Mouse (Mus musculus) lung, postnatal 10 days (tissue): ENCODE results near the gene Olfr401.
"Not testable (repeated sequence)": the region's sequence is repeated elsewhere in the genome, so short reads cannot be mapped to it uniquely, and the experiment has no call there.

Experiments used
- DNase-seq: peaks from one replicate; pipeline ENCODE4 v3.0.0; 2021

Olfr401 gene

DNA sequence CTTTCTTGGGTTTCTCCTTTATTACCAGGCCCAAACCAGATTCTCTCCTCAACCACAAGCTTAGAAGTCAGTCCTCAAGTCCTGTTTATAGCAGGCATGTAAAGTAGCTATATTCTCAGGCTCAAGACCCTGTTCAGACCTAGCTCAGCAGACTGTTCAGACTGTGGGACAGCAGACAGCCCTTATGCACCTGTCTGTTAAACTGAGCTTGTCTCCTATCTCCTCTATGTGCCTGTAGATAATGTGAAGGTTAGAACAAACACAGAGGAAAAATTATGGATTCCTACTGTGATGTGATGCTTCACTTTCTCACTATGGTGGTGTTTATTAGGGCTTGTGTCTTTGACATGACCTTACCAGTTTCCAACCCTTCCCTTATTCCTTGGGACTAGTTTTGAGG is at the start of gene Olfr401:
Gene Olfr401, plus strand, starts transcription at position 301 of the 400 bp plus-strand sequence.
- no peak for DNase-seq

DNA sequence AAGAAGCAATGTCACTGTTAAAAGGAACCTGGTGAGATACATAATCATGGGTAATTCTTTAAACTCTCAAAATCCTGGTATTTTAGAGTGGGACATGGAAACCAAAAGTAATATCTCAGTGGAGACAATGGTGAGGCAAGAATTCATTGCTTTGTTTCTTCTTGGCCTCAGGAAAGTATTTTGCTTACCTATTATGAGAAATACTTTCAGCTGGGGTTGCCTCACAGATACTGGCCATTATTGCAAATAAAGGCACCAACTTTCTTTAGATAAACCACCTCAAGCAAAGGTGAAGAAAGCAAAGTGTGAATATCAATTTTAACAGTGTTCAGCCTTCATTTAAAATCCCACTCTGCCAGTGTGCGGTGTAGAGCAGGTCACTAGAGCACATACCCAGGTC is 43.9 kb upstream of the Olfr401 start, which contains the start of gene Zfp616:
Gene Zfp616, plus strand, starts transcription at position 301 of the 400 bp plus-strand sequence.
- no peak for DNase-seq

DNA sequence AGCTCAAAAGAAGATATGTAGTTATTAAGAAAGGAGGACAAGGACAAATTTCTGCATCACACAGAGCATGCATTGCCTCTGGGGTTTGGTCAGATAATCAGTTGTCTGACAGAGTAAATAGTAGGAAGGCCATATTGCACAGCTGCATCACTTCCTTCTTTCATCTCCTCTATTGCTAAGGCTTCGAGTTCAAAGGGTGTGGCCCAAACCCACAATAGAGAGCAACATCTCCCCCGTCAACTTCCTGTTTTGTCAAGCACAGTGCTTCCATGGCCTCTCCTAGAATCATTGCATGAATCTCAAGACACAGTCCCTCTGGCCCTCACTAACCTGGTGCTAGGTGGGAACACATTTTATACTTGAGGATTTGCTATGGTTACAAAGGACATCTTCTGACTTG is 12.8 kb upstream of the Olfr401 start:
- DNase-seq = no peak

DNA sequence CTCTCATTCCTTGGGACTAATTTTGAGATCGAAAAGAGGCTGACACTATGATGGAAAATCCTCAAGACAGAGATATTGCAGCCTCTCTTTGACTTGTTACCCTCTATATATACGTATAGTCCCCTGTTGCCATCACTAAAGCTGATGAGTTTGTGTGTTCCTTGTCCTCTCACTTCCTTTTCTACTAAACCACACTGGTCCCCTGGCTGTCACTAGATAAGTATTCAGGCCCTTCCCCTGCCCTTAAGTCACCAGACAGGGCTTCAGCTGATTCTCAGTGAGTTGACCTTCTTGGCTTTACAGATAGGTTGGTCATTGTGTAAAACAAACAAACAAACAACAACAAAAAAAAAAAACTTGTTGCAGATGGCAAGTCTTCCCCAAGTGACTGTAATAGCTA is 12.0 kb upstream of the Olfr401 start:
- DNase-seq = no peak

DNA sequence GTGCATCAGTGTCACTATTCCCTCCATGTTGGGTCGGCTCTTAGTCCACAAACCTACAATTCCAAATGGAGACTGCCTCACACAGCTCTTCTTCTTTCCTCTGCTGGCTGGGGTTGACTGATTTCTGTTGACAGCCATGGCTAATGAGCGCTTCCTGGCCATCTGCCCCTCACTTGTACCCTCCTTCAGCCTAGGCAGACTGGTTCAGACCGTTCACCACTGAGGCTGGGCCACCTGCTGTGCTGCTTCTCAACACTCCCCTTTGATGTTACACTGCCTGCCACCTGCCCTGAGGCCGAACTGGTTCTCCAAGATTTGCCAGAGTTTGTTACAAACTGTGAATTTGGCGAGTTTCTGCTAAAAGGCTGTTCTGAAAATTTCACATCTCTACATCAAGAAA is 8.4 kb upstream of the Olfr401 start:
- DNase-seq = no peak

DNA sequence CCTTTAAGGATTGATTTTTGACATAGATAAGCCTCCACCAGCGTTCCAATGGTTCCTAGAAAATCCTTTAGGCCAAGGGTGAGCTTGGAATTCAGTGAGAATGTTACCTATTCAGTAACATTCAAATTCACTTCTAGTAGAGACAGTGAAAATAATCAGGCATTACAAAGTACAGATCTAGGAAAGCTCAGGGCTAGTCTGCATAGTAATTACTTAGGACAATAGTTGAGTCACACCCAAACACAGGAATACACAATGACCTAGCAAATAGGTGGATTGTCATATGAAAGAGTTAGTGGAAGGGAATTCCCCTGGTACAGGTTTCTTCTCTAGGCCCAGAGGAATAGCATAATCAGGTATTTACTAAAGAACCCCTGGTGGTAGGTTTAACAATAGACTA is 26.5 kb downstream of the Olfr401 start:
- DNase-seq = not testable (repeated sequence)

DNA sequence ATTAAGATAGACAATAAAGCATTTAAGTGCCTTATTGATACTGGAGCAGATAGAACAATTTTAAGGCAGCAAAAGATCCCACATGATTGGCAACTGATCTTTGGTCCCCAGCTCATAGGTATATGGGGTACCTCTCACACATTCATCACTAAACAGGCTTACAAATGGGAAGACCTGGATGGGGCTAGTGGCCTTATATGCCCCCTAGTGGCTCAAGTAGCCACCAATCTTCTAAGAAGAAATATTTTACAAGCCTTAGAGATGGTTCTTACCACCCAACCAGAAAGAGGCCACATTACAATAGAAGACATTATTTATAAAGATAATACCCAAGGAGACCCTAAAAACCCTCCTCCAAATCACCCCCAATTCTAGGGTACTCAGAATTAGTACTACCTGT is 32.4 kb downstream of the Olfr401 start:
- no peak for DNase-seq

DNA sequence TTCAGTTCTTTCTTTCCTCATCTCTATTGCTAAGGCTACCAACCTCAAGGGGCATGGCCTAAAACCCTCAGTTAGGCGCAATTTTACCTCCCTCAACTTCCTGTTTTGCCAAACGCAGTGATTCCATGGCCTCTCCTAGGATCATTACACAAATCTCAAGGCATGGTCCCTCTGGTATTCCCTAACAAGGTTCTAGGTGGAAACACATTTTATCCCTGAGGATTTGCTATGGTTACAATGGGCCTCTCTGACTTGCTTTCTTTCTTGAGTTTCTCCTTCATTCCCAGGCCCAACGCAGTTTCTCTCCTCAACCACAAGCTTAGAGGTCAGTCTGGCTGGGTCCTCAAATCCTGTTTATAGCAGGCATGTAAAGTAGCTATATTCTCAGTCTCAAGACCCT is 39.7 kb downstream of the Olfr401 start, which contains the start of gene Olfr402:
Gene Olfr402, plus strand, starts transcription at position 301 of the 400 bp plus-strand sequence.
- no peak for DNase-seq

DNA sequence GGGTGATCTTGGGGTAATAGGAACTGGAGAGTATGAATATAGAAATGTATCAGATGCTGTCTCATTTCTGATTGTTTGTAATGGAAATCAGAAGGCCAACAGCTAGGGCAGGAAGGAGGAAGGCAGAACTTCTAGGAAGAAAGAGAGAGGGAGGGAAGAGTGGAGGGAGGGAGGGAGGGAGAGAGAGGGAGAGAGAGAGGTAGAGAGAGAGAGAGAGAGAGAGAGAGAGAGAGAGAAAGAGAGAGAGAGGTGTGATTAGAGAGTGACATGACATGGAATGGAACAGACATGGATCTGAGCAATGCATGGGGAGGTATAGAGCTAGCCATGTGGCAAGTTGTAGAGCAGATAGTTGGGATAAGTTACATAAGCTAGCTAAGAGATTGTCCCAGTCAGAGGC is 55.3 kb downstream of the Olfr401 start:
- DNase-seq = no peak
